Mouse (Mus musculus) heart, adult 11 months (tissue): ENCODE results near the gene Gm525.

Experiments used
- DNase-seq: peaks from one replicate; pipeline ENCODE4 v3.0.0; 2022

The Gm525 gene

DNA sequence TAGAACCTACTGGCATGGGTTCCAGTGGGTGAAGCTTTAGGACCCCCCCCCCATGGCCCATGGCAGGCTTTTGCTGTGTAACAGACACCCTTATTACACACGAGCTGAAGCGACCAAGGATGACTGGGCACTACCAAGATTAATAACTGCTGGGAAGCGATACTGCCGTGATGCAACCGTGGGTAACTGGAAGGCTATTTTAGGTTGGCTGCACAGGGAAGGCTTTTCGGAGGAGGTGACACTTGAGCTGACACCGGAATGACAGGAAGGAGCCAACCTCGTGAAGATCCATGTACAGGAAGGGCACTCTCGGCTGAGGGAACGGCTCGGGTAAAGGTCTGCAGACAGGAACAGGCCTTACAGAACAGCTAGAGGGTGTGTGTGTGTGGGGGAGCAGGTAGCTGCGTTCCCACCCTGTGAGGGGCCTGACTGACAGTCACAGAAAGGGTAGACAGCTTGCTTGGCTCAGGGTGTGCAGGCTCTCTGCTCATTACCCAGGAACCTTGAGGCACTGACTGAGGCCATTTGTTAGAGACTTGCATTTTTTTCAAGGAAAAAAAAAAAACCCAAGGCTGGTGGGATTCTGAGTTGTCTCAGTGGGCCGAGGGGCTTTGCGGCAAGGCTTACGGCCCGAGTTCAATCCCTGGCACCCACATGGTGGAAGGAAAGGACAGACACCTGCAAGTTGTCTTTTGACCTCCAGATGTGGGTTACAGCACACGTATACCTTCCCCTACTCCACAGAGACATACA, 24.6 kb downstream of the Gm525 start:
- no peak for DNase-seq

DNA sequence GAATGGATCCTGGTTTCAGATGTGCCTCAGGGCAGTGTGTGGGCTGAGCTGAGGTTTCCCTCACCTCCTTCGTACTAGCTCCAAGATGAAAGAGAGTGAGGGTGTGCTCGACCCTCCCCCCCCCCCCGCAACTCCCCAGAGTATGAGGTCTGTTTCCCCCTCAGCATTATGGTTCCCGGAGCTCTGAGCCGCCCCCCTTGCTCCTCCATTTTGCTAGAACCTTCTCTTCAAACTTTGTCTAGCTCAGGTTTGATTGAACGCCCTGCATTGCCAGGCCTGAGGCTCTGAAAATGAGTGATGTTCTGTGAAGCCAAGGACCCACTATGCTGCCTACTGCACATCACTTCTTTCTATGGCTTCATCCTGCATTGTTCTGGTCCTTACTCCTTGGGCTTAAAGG, 25.3 kb downstream of the Gm525 start:
- DNase-seq, result no peak

DNA sequence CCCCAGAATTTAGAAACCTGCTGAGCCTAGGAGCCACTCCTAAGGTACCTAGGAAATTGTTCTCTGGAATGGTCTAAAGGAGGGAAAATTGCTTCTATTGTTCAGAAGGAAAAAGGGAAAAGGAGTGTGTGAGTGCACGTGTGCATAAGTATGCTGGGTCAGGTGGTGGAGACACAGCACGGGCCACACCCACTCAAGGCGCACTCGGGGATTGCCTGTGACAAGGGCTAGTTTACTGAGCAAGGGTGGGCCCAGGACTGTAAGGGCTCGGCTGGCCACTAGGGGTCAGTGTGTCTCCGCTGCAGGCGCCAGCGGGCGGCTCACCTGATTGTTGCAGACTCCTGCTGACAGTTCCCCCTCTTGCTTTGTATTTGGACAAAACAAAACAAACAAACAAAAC, 26.8 kb downstream of the Gm525 start:
- DNase-seq, result peak; percentile 98

- peak; percentile 98 for DNase-seq
Observed at GRCm38 (mm10) chr11:89100826-89101321, 27.2 kb downstream of the Gm525 start.

GRCm38 (mm10) chr11:89103166-89103565, 29.5 kb downstream of the Gm525 start:
- DNase-seq, result peak; percentile 97

- peak; percentile 95 for DNase-seq
Observed at GRCm38 (mm10) chr11:89105211-89105610, 31.6 kb downstream of the Gm525 start.

DNA sequence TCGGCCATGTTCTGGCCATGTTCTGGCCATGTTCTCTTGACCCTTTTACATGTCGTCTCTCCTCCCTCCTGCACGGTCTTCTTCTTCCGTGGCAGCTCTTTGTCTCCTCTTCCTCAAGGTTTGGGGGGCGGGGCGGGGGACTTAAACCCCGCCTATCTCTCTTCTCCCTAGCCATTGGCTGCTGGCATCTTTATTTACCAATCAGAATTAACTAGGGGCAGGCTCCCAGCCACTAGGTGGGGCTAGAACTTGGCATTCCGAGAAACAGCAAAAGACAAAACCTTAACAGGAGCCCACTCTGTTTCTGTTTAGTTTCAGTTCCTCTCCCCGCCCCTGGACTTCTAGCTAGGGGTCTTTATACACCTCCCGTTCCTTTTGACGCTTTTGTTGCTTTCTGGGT, 32.2 kb downstream of the Gm525 start:
- DNase-seq, result no peak

GRCm38 (mm10) chr11:89107180-89107807, 33.7 kb downstream of the Gm525 start:
- no peak for DNase-seq

GRCm38 (mm10) chr11:89124411-89124810, 50.8 kb downstream of the Gm525 start:
- no peak for DNase-seq

DNA sequence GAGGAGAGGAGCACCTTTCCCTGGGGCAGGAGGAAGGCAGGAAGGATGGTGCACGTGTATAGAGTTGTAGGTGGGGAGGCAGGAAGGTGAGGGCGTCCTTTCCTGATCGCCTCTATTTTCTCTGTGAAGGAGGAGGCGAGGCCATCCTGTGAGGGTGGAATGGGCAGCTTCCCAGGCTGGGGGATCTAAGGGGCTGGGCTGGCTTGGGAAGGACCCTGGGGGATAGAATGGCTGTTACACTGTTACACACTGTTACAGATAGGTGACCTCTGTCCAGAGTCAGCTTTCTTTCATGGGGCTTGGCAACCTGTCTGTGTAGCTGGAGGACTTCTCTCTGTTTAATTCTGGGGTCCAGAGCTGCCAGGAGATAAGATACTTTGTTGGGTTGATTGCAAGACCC, 57.2 kb downstream of the Gm525 start:
- no peak for DNase-seq

DNA sequence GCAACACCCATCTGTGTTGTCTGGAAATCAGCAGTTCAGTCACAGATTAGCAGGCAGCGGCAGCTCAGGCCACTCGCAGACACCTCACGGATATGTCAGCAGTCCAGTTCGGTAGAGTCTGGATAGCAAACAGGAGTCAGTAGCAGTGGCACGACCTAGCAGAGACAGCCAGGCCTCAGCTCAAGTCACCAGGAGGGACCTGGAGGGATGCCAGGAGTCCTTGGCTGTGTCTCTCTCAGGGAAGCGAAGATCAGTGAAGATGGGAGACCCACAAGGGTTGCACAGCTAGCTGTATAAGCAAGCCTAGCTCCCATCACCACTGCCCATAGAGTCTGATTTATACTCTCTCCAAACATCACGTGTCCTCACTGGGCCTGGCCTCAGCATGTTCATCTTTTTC, 58.8 kb downstream of the Gm525 start:
- no peak for DNase-seq

DNA sequence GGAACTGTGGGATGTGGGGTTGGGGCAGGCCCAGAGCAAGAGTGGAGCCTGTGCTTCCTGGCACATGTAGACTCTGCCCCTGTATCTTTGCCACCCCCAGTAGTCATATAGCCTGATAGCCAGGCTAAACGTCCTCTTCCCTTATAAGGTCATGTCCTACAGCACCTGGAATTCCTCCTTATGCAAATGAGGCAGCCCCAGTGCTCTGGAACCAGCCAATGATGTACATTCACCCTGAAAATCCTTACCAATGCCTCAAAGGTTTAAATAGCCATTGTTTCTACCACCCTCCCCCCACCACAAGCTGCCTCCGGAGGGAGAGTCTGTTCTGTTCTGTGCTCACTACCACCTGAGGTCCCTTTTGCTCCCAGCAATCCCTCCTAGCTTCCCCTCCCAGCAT, 60.6 kb downstream of the Gm525 start:
- DNase-seq, result no peak

DNA sequence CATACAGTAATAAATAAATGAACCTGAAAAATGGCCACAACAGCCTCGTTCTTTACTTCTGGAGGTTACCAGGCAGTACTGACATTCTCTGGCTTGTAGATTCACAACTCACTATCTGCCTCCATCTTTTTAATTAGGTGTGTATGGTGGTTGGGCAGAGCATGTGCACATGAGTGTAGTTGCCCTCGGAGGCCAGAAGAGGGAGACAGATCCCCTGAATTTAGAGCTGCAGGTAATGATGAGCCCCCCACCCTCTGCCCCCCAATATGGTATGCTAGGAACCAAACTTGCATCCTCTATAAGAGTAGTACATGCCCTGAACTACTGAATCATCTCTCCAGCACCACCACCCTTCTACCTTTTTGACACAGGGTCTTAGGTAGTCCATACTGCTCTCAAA, 64.3 kb downstream of the Gm525 start:
- DNase-seq, result no peak
